Mouse (Mus musculus) layer of hippocampus, postnatal 10 days (tissue): ENCODE results near the gene Stx2. TPM values are rescaled to one million over a fixed set of nuclear protein-coding genes. Genes with fewer than 3 reads are reported as not detected.
A peak's percentile ranks its signal among the peaks of the same experiment; 100 is the strongest.

ENCODE experiments used
- DNase-seq, 2 experiments: peaks; one replicate each; pipeline ENCODE4 v3.0.0; 2021; ENCODE audit warnings: low spot score in 2 of 2
- long read RNA-seq: library from polyadenylated mRNA; stranded (forward); transcript quantifications from one replicate; pipeline ENCODE4 v2.0.0, GENCODE M21; 2023
- total RNA-seq, 2 experiments: library from RNA; stranded (reverse); gene quantifications; 2 replicates each; pipeline ENCODE4 v1.2.3; 2021

The Stx2 gene
- 10 to 100 TPM; 31.9 to 33.2 TPM for total RNA-seq
- long read RNA-seq, transcript Stx2-201 (11 exons, 2,939 nt): major isoform, 5 of 16 reads
- long read RNA-seq, partial matches to known transcripts: 2 of 16 reads
- long read RNA-seq, other reads (novel, unspliced or antisense): 9 of 16 reads

DNA sequence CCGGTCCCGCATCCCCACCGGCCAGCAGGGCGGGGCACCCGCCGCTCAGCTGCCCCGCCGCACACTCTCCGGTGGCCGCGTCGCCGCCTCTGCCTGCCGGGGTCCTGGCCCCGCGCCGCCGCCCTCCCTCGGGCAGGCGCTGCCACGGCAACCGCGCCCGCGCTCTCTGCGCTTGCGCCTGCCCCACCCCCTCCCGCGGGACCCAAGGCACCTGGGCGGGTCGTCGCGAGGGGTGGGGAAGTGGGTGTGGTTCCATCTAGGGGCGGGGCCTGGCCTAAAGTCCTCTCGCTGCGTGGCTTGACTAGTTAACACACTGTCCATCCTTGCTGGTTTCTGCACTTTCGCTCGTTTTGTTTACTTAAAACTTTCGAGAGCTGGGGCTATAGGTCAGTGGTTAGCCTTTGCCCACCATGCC, at the start of gene Stx2:
Stx2 (minus strand) TSS at position 163 of the 415 bp plus-strand sequence.
- peak; percentile 88 to 95 for DNase-seq

GRCm38 (mm10) chr5:129054675-129055284, 46.4 kb upstream of the Stx2 start:
- no peak for DNase-seq

- DNase-seq: no peak
These were observed 44.4 kb upstream of the Stx2 start for GRCm38 (mm10) chr5:129052636-129053355.

DNA sequence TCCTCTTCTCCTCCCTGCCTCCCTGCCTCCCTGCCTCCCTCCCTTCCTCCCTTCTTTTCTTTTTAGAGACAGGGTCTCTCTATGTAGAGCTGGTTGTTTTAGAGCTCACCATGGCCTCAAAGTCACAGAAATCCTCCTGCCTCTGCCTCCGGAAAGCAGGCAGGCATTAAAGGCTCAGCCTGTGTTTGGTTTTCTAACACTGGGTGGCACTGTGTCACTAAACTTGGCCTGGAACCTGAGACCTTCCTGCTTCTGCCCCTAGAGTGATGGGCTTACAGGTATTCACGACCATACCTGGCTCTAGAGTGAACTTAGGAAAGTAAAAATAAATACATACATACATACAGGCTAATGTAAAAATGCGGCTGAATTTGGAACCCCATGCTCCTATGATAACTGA, 43.5 kb upstream of the Stx2 start:
- DNase-seq: no peak

GRCm38 (mm10) chr5:129049372-129049771, 41.0 kb upstream of the Stx2 start:
- peak; percentile 67 to 73 for DNase-seq

DNA sequence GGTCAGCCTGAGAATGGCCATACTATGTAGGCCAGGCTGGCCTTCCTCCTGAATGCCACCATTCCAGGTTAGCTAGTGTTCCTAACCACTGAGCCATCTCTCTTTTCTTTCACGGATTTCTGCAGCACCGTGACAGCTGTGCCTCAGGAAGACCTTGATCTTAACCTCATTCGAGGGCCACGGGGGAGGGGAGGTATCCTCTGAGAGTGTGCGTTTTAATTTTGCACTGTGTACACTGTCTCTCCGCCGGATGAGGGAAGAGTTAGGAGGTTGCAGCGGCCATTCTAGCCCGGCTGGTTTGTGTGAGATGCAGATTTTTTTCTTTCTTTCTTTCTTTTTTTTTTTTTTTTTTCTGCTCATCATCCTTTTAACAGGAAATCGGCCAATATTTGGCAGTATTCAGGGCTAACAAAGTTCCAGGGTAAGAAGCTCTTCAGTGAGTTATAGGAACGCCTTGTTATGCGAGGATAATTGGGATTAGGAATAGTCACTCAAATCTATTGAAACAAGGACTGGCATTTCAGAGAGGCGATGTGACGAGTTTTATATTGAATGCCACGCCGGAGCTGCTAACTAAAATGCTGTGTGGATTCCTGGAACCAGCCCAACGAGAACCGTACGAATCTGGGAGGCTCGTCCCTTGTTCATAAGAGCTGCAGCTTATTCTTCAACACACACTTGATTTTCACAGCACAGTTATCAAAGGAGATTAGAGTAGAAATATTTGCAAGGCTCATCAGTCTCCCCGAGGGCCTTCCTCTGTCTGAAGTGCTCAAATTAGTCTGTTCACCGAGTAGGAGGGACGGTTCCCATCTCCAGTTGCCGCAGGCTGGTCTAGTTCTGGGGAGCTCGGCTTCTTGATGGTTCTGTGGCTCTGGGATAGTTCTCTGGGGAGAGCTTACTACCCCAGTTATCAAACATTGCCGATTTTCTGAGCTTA, 37.5 kb upstream of the Stx2 start:
- DNase-seq: no peak

- DNase-seq: no peak
These were observed 29.4 kb upstream of the Stx2 start for GRCm38 (mm10) chr5:129037739-129038138.

GRCm38 (mm10) chr5:129036678-129037077, 28.3 kb upstream of the Stx2 start:
- no peak for DNase-seq

DNA sequence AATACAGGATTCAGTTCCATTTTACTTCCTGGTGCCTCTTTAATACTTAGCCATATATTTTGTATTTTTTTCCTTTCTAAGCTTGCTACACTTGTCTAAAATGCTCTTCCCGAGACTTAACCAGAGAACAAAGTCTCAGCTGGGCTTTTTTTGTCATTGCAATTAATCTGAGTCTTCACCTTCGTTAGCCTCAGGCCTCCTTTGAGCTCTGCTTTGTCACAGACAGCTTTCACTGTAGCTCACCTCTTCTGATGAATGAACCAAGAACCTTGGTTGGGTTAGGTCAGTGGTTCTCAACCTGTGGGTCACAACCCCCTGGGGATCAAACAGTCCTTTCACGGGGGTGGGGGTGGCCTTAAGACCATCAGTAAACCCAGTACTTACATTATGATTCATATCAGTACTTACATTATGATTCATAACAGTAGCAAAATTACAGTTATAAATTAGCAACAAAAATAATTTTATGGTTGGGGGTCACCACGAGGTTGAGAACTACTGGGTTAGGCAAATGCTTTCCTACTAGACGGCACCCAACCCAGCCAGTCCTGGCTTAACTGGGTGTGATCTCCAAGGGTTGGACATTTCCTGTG, 20.9 kb upstream of the Stx2 start:
- DNase-seq: no peak

- DNase-seq: no peak
These were observed 18.3 kb upstream of the Stx2 start for GRCm38 (mm10) chr5:129026637-129027036.

GRCm38 (mm10) chr5:129026171-129026570, 17.8 kb upstream of the Stx2 start:
- DNase-seq: no peak

DNA sequence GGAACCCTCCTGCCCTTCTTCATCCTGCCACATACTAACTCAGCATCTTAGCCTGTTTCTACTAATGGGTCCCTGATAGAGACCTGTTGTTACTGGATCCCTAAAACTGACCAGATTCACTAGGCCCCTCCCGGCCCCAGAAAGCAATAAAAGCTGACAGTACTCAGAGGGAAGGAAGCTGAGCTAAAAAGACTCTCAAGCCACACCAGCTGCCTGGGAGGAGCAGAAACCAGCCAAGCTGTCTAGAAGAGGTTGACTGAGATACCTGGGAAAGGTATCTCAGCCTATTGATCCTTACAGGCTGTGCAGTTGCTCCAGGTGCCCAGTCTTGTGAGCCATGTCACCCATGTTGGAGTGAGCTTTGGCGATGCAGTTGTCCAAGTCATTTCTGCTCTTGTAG, 17.4 kb upstream of the Stx2 start:
- no peak for DNase-seq

DNA sequence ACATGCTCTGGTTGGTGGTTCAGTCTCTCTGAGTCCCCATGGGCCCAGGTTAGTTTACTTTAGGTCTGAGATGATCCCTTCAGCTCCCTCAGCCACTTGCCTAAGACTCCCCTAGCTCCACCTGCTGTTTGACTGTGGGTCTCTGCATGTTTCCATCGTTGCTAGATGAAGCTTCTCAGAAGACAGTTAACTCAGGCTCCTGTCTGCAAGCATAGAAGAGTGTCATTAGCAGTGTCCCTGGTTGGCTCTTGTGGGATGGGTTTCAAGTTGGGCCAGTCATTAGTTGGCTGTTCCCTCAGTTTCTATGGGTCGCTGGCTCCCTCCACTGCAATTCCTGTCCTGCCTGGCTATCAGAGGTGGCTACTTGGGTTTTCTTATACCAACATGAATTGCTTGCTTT, 16.7 kb upstream of the Stx2 start:
- no peak for DNase-seq

GRCm38 (mm10) chr5:129020731-129021130, 12.4 kb upstream of the Stx2 start:
- peak in 1 of 2 experiments; percentile 44 for DNase-seq

DNA sequence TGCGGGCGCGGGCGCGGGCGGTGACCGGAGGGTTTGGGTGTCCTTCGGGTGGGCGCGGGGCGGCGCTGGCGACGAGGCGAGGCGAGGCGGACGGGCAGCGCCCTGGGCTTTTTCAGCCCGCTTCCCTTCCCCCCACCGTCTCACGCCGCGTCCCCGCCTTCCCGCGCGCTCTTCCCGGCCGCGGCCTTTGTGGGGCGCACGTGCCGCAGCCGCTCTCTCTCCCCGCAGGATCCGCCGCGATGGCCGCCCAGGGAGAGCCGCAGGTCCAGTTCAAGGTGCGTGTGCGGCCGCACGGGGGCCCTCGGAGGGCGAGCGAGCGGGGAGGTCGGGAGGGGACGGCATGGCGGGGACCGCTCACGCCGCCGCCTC, 11.9 kb upstream of the Stx2 start:
- DNase-seq: no peak

DNA sequence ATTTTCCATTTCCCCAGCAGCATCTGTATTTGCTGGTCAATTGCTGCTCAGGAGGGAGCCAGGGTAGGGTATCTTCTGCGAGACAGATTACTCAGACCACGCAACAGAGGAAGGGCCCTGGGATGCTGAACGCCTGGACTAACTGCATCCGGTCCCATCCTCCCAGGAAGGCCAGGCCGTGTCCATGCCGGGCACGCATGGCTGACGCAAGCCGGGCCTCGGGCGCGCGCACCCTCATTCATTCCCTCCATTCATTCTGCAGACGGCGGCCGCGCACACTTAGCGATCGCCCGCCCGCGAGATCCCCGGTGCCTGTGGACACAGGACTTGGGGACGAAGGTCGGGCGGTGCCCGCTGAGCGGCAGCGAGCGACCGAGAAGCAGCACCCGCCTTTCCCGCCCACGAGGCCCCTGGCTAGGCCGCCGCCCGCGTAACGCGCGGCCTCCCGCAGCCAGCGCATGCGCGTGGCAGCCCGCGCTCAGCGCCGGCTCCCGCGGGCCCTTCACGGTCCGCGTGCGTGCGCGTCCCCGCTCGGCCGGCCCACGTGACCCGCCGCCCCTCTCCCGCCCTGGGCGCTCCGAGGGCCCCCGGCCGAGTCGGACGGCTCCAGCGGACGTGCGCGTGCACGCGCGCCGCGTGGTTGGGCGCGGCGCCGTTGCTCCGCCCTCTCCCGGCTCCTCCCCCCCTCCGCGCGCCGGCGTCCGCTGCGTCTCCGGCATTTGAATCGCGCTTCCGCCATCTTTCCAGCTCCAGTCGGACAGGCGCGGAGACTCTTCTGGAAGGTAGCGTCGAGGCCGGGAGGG, 11.3 kb upstream of the Stx2 start, which contains the start of gene Ran:
Ran (plus strand) TSS at position 573 of the 803 bp plus-strand sequence.
- peak; percentile 93 to 97 for DNase-seq

DNA sequence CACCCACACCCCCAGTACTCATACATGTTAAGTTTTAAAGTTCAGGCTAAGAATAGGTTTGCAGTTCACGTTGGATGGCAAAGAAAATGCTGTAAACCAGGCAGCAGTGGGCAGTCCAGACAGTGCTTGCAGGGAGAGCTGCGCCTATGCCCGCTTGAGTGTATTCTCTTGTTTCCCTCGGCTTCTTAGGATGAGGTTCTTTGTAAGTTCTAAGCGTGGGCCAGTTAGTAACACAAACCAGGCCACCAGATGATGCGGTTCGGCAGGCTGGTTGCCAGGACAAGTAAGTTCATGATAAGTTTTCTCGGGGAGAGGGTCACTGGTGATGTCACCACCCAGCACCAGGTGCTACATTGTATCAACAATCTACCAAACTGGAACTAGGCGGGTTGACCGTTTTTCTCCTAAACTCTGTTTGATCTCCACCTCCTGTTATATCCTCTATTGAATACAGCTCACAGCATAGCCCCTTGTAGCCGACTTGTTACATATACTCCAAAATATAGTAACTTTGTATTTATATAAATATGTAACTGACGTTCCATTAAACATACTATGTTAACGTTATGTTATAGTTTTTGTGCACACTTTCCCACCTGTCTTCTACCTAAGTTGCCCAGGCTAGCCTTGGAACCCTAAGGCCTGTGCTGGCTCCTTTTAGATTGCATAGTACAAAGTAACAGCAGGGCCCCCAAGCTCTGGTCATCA, 10.6 kb upstream of the Stx2 start:
- no peak for DNase-seq

- DNase-seq: no peak
These were observed 8.0 kb upstream of the Stx2 start for GRCm38 (mm10) chr5:129016370-129016769.

DNA sequence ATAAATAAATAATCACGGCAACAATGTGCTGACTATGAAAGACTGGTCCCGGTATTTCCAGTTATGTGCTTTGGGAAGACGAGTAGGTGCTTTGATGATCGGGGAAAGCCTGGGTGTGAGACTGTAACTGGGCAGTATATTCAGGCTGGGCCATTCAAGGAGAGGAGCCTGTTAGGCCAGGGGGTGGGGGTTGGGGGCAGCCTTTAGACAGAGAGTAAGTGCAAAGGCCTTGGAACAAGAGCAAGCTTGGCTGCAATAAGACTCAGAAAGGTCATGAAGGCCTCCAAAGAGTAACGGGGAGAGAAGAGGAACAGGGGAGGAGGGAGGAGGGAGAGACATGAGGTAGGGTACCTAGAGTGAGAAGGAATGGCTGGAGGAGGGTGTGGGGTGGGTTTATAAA, 7.2 kb upstream of the Stx2 start:
- DNase-seq: no peak

GRCm38 (mm10) chr5:129015020-129015419, 6.6 kb upstream of the Stx2 start:
- no peak for DNase-seq
